Mouse (Mus musculus): ENCODE data around the gene Arhgap21. TPM values are rescaled to one million over a fixed set of nuclear protein-coding genes. Genes with fewer than 3 reads are reported as not detected.

Arhgap21 gene
- polyA plus RNA-seq, 1 experiment, result 5.1 TPM

- Histone ChIP-seq H3K27me3 (ENCODE audit: control insufficient read depth) (no peaks in the 10 kb centered on the region), H3K4me1 (ENCODE audit: control insufficient read depth) (no peaks in the 10 kb centered on the region), H3K4me3 (replicated peaks) (no peak overlapping the region), H3K9me3 (ENCODE audit: control insufficient read depth, low read length) (no peaks in the 10 kb centered on the region), H3K36me3 (ENCODE audit: control insufficient read depth) (no peaks in the 10 kb centered on the region)
- TF ChIP-seq TAL1 (IDR thresholded peaks at IDR 0.05; ENCODE audit: low read length) (no peak), GATA1 (IDR thresholded peaks at IDR 0.05; ENCODE audit: low read length) (no peak)
These were observed 157.2 kb downstream of the Arhgap21 start for GRCm38 (mm10) chr2:20811506-20811905.

- Histone ChIP-seq H3K36me3 (ENCODE audit: control insufficient read depth) (no peaks in the 10 kb centered on the region), H3K4me1 (ENCODE audit: control insufficient read depth) (no peaks in the 10 kb centered on the region), H3K4me3 (replicated peaks) (no peak overlapping the region), H3K9me3 (ENCODE audit: control insufficient read depth, low read length) (no peaks in the 10 kb centered on the region), H3K27me3 (ENCODE audit: control insufficient read depth) (no peaks in the 10 kb centered on the region)
- TF ChIP-seq TAL1 (IDR thresholded peaks at IDR 0.05; ENCODE audit: low read length), result no peak
- TF ChIP-seq GATA1 (IDR thresholded peaks at IDR 0.05; ENCODE audit: low read length), result no peak
These were observed 167.3 kb downstream of the Arhgap21 start for GRCm38 (mm10) chr2:20801236-20801890.

Other genes with a start within 250 kb of the Arhgap21 start
- not detected in 2 replicates for gene Enkur, start 236.5 kb upstream of the Arhgap21 start, polyA plus RNA-seq (2012)
- gene Thnsl1, start 236.8 kb upstream of the Arhgap21 start, polyA plus RNA-seq (2012), result 0.19 TPM in 1 of 2 replicates, not detected in the other

Data from erythroblast, embryonic 14.5 days (primary cell).